Mouse (Mus musculus): Measurements from ENCODE around the gene Ago4. TPM values are rescaled to one million over a fixed set of nuclear protein-coding genes. Genes with fewer than 3 reads are reported as not detected.

Ago4 gene
- polyA plus RNA-seq, 1 experiment from 2014 or later = 7.1 TPM

- Histone ChIP-seq H3K9me3 (no peaks in the 10 kb centered on the region), H3K27me3 (replicated peaks) (no peaks in the 10 kb centered on the region), H3K27ac (peak overlapping the region; percentile 93), H3K4me3 (peak overlapping the region; percentile 94), H3K36me3 (peaks cover 2% of the 10 kb centered on the region; the same call in 1 of the 2 replicates), H3K9ac (peak overlapping the region; percentile 97), H3K4me1 (peaks cover 47% of the 10 kb centered on the region), H3K4me2 (replicated peaks) (peak overlapping the region; percentile 74)
- peak; percentile 74 for ATAC-seq (ENCODE audit: low FRiP score, low read depth)
- 3% methylated on average over 8 of the region's 8 CpGs for WGBS
Measured at GRCm38 (mm10) chr4:126465843-126466242, 67.4 kb downstream of the Ago4 start.

DNA sequence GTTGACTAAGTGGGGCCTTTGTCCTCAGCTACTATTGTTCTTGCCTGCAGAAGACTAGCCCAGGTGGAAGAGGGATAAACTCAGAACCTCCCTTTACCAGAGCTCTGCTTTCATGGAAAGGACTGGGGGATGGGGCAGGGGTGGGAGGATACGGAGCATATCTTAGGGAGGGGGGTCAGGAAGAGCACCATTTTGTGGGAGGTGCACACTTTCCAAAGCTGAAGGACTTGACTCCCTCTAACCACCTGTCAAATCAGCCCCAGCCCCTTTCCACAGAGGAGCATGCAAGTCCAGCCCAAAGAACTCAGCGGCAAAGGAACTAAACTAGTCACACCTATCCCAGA, 68.4 kb downstream of the Ago4 start:
- Histone ChIP-seq H3K4me3 (peak overlapping the region; percentile 94), H3K4me1 (peaks cover 47% of the 10 kb centered on the region), H3K4me2 (replicated peaks) (peak overlapping the region; percentile 74), H3K36me3 (peaks cover 12% of the 10 kb centered on the region), H3K9me3 (no peaks in the 10 kb centered on the region), H3K27ac (peak overlapping the region; percentile 93), H3K27me3 (replicated peaks) (no peaks in the 10 kb centered on the region), H3K9ac (peak overlapping the region; percentile 97)
- WGBS = 7% methylated on average over 2 of the region's 2 CpGs
- no peak for ATAC-seq (ENCODE audit: low FRiP score, low read depth)

DNA sequence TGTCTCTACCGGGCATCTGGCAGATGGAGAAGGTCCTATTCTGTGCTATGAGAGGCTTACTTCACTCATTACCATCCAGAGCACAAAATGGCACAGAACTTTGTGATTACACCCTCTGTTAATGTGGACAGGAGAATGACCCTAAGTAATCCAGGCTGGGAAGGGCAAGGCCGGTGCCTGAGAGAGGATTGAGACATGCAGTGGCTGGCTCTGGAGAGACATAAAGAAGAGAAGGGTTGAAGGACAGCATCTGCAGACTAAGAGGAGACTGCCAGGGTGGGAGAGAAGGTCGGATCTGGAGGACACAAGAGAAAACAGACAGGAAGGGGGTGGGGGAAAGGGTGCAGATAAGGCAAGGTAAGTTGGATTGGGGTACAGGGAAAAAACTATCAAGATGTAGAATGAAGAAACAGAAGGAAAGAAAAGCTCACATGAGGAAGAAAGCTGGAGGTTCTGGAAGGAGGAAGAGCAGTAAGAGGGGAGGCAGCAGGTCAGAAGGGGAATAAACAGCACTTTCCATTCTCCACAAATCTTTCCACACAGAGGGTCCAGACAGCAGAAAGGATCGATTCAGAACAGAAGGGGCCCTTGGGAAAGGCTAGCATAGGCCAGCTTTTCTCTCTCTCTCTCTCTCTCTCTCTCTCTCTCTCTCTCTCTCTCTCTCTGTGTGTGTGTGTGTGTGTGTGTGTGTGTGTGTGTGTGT, 68.9 kb downstream of the Ago4 start:
- peaks cover 47% of the 10 kb centered on the region for H3K4me1 ChIP-seq
- peaks cover 17% of the 10 kb centered on the region for H3K36me3 ChIP-seq
- H3K9ac ChIP-seq = peak overlapping the region; percentile 47
- no peaks in the 10 kb centered on the region for H3K27me3 ChIP-seq (replicated peaks)
- 11% methylated on average over 4 of the region's 4 CpGs for WGBS
- no peaks in the 10 kb centered on the region for H3K9me3 ChIP-seq
- peak overlapping the region; percentile 93 for H3K27ac ChIP-seq
- H3K4me3 ChIP-seq = peak overlapping the region; percentile 94
- no peak for ATAC-seq (ENCODE audit: low FRiP score, low read depth)
- H3K4me2 ChIP-seq (replicated peaks) = peak overlapping the region; percentile 74

GRCm38 (mm10) chr4:126455441-126455840, 77.8 kb downstream of the Ago4 start:
- Histone ChIP-seq H3K27ac (no peak overlapping the region), H3K4me2 (replicated peaks) (no peak overlapping the region), H3K9me3 (no peaks in the 10 kb centered on the region), H3K36me3 (peaks cover 97% of the 10 kb centered on the region), H3K9ac (no peak overlapping the region), H3K27me3 (replicated peaks) (no peaks in the 10 kb centered on the region), H3K4me1 (no peaks in the 10 kb centered on the region), H3K4me3 (no peak overlapping the region)
- WGBS = 92% methylated on average over 7 of the region's 7 CpGs
- ATAC-seq (ENCODE audit: low FRiP score, low read depth) = no peak

DNA sequence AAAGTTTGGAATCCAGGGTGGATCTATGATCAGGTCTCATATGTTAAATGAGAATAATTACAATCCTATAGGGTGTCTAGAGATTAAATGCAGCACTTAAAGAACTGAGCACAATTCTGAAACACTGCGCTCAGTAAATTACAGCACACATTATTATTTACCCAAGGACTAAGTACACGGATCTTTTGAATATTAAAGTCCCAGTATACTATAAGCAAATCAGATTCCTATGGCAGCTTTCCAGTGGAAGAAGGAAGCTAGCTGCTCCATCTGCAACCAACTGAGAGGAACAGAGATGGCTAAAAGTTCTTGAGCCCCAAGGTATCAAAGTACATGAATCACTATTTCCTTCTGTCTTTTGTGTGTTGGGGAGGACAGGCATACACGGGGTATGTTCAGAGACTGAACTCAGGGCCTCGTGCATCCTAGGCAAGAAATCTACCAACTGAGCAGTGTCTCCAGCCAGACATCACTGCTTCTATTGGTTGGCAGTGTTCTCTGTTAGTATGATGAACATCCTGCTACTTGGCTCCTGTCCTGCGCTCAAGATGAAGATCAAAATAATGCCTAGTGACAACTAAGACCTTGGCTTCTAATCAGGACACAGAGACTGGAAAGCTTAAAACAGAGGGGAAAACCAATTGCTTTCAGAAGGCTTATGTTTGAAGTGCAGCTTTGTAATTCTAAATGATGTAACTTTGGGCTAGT, 78.6 kb downstream of the Ago4 start:
- H3K9me3 ChIP-seq = no peaks in the 10 kb centered on the region
- H3K4me3 ChIP-seq = no peak overlapping the region
- no peak for ATAC-seq (ENCODE audit: low FRiP score, low read depth)
- WGBS = 95% methylated on average over 5 of the region's 5 CpGs
- peaks cover 94% of the 10 kb centered on the region for H3K36me3 ChIP-seq
- no peaks in the 10 kb centered on the region for H3K27me3 ChIP-seq (replicated peaks)
- no peak overlapping the region for H3K27ac ChIP-seq
- no peaks in the 10 kb centered on the region for H3K4me1 ChIP-seq
- H3K9ac ChIP-seq = no peak overlapping the region
- no peak overlapping the region for H3K4me2 ChIP-seq (replicated peaks)

DNA sequence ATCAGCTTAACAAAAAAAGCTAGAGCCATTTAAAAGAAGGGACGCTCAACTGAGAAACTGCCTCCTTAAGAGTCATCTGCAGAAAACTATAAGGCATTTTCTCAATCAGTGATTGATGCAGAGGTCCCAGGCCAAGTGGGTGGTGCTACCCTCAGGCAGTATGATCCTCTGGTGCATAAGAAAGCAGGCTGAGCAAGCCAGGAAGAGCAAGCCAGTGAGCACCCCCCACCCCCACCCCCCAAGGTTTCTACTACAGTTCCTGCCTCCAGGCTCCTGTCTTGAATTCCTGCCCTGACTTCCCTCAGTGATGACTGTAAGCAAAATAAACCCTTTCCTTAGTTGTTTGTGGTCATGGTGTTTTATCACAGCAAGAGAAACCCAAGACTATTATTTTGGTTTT, 83.0 kb downstream of the Ago4 start:
- Histone ChIP-seq H3K27me3 (replicated peaks) (no peaks in the 10 kb centered on the region), H3K27ac (no peak overlapping the region), H3K9ac (no peak overlapping the region), H3K4me2 (replicated peaks) (no peak overlapping the region), H3K4me3 (no peak overlapping the region), H3K9me3 (no peaks in the 10 kb centered on the region), H3K36me3 (peaks cover 88% of the 10 kb centered on the region), H3K4me1 (no peaks in the 10 kb centered on the region)
- ATAC-seq (ENCODE audit: low FRiP score, low read depth) = no peak
- WGBS = 78% methylated on average over 1 of the region's 1 CpGs

GRCm38 (mm10) chr4:126447126-126447525, 86.1 kb downstream of the Ago4 start:
- Histone ChIP-seq H3K27me3 (replicated peaks) (no peaks in the 10 kb centered on the region), H3K36me3 (peaks cover 82% of the 10 kb centered on the region), H3K4me2 (replicated peaks) (no peak overlapping the region), H3K9me3 (no peaks in the 10 kb centered on the region), H3K27ac (no peak overlapping the region), H3K9ac (no peak overlapping the region), H3K4me1 (no peaks in the 10 kb centered on the region), H3K4me3 (no peak overlapping the region)
- ATAC-seq (ENCODE audit: low FRiP score, low read depth) = no peak
- 87% methylated on average over 7 of the region's 7 CpGs for WGBS

- Histone ChIP-seq H3K4me1 (no peaks in the 10 kb centered on the region), H3K4me2 (replicated peaks) (no peak overlapping the region), H3K4me3 (no peak overlapping the region), H3K36me3 (peaks cover 87% of the 10 kb centered on the region), H3K27ac (no peak overlapping the region), H3K9me3 (no peaks in the 10 kb centered on the region), H3K9ac (no peak overlapping the region), H3K27me3 (replicated peaks) (no peaks in the 10 kb centered on the region)
- WGBS = 92% methylated on average over 3 of the region's 3 CpGs
- no peak for ATAC-seq (ENCODE audit: low FRiP score, low read depth)
Measured at GRCm38 (mm10) chr4:126444528-126444927, 88.7 kb downstream of the Ago4 start.

Small RNA genes lying within 50 kb of the gene (microRNA-seq; reads per million reads assigned to microRNA genes)
- not detected for gene Mir7119

Other genes starting within 250 kb of the Ago4 start
- 12.1 and 13.8 TPM in 2 replicates for gene Col8a2, start 246.7 kb downstream of the Ago4 start, polyA plus RNA-seq (2016; fragmentation: Nextera tagmentation; extraction: Ambion mirVana)
- gene Adprhl2, start 211.8 kb downstream of the Ago4 start, polyA plus RNA-seq (2016; fragmentation: Nextera tagmentation; extraction: Ambion mirVana) = 70.3 and 73.6 TPM in 2 replicates
- gene Tekt2, start 207.8 kb downstream of the Ago4 start, polyA plus RNA-seq (2016; fragmentation: Nextera tagmentation; extraction: Ambion mirVana) = 3.3 and 4.0 TPM in 2 replicates
- 17.2 and 18.6 TPM in 2 replicates for gene Ago3, start 103.9 kb downstream of the Ago4 start, polyA plus RNA-seq (2016; fragmentation: Nextera tagmentation; extraction: Ambion mirVana)
- 18.4 and 19.7 TPM in 2 replicates for gene Ago1, start 64.9 kb downstream of the Ago4 start, polyA plus RNA-seq (2016; fragmentation: Nextera tagmentation; extraction: Ambion mirVana)
- 22.2 and 23.9 TPM in 2 replicates for gene Clspn, start 23.5 kb upstream of the Ago4 start, polyA plus RNA-seq (2016; fragmentation: Nextera tagmentation; extraction: Ambion mirVana)
- 2.2 and 3.9 TPM in 2 replicates for gene 5730409E04Rik, start 76.3 kb upstream of the Ago4 start, polyA plus RNA-seq (2016; fragmentation: Nextera tagmentation; extraction: Ambion mirVana)
- 448 and 479 TPM in 2 replicates for gene Psmb2, start 144.2 kb upstream of the Ago4 start, polyA plus RNA-seq (2016; fragmentation: Nextera tagmentation; extraction: Ambion mirVana)
- gene Tfap2e, start 202.8 kb upstream of the Ago4 start, polyA plus RNA-seq (2016; fragmentation: Nextera tagmentation; extraction: Ambion mirVana) = 0.33 and 0.38 TPM in 2 replicates
- 60.5 and 64.8 TPM in 2 replicates for gene Ncdn, start 220.0 kb upstream of the Ago4 start, polyA plus RNA-seq (2016; fragmentation: Nextera tagmentation; extraction: Ambion mirVana)
- 37.0 and 39.6 TPM in 2 replicates for gene AU040320, start 220.1 kb upstream of the Ago4 start, polyA plus RNA-seq (2016; fragmentation: Nextera tagmentation; extraction: Ambion mirVana)